Mouse (Mus musculus) gastrocnemius, postnatal 14 days (tissue): ENCODE measurements around the gene Zfp541. TPM values are rescaled to one million over a fixed set of nuclear protein-coding genes. Genes with fewer than 3 reads are reported as not detected.

Experiments used
- DNase-seq: peaks from one replicate; pipeline ENCODE4 v3.0.0; 2021; ENCODE audit warnings: mixed read lengths
- intact Hi-C: fragments of 180-260 bp; cut with DNase I; formaldehyde crosslinking; loops from one replicate; pipeline ENCODE4 v1.15.1; 2025; ENCODE audit warnings: low total_unique reads
- total RNA-seq, 2 experiments: library from RNA; stranded (reverse); gene quantifications; 2 replicates each; pipeline ENCODE4 v1.2.3; 2021

The Zfp541 gene
- total RNA-seq, 2 experiments from 2014 or later: not detected

- intact Hi-C loops: loop anchor here (5.0 kb wide), 1 partner anchor 100 kb away; no protein-coding TSS in a partner anchor
- no peak for DNase-seq
Measured at GRCm38 (mm10) chr7:16057136-16057534, 4.5 kb upstream of the Zfp541 start.

- DNase-seq: no peak
- intact Hi-C loops: no loop called here
Measured at GRCm38 (mm10) chr7:16062099-16062420, 446 bp downstream of the Zfp541 start.

- intact Hi-C loops: no loop called here
- DNase-seq: no peak
Measured at GRCm38 (mm10) chr7:16063490-16063889, 1.9 kb downstream of the Zfp541 start.

GRCm38 (mm10) chr7:16070846-16071245 lies 9.2 kb downstream of the Zfp541 start:
- no peak for DNase-seq
- intact Hi-C loops: no loop called here

GRCm38 (mm10) chr7:16071906-16072305 lies 10.3 kb downstream of the Zfp541 start:
- intact Hi-C loops: no loop called here

GRCm38 (mm10) chr7:16079947-16080346 lies 18.3 kb downstream of the Zfp541 start:
- intact Hi-C loops: no loop called here
- DNase-seq: no peak

More at GRCm38 (mm10) chr7:16071906-16072305, 10.3 kb downstream of the Zfp541 start:
- no peak for DNase-seq

- intact Hi-C loops: no loop called here
- no peak for DNase-seq
Measured at GRCm38 (mm10) chr7:16080581-16080980, 19.0 kb downstream of the Zfp541 start.

- DNase-seq: no peak
- intact Hi-C loops: no loop called here
Measured at GRCm38 (mm10) chr7:16083361-16083760, 21.7 kb downstream of the Zfp541 start.

- intact Hi-C loops: no loop called here
- DNase-seq: no peak
Measured at GRCm38 (mm10) chr7:16087587-16087986, 26.0 kb downstream of the Zfp541 start.

- no peak for DNase-seq
- intact Hi-C loops: loop anchor here (5.0 kb wide), 1 partner anchor 78 kb away; no protein-coding TSS in a partner anchor
Measured at GRCm38 (mm10) chr7:16094592-16094991, 33.0 kb downstream of the Zfp541 start.

GRCm38 (mm10) chr7:16098021-16099017 lies 36.7 kb downstream of the Zfp541 start, which contains the start of gene Napa:
TSS of gene Napa (plus strand) at chr7:16098458.
- DNase-seq: peak; percentile 98
- intact Hi-C loops: no loop called here

- no peak for DNase-seq
- intact Hi-C loops: no loop called here
Measured at GRCm38 (mm10) chr7:16099901-16100300, 38.3 kb downstream of the Zfp541 start.

- no peak for DNase-seq
- intact Hi-C loops: no loop called here
Measured at GRCm38 (mm10) chr7:16101081-16101480, 39.5 kb downstream of the Zfp541 start.

- DNase-seq: no peak
- intact Hi-C loops: no loop called here
Measured at GRCm38 (mm10) chr7:16101726-16102475, 40.3 kb downstream of the Zfp541 start.

GRCm38 (mm10) chr7:16102686-16103226 lies 41.1 kb downstream of the Zfp541 start:
- intact Hi-C loops: no loop called here
- DNase-seq: no peak

GRCm38 (mm10) chr7:16103760-16104159 lies 42.1 kb downstream of the Zfp541 start:
- peak; percentile 34 for DNase-seq
- intact Hi-C loops: no loop called here

- DNase-seq: no peak
- intact Hi-C loops: no loop called here
Measured at GRCm38 (mm10) chr7:16104611-16105388, 43.2 kb downstream of the Zfp541 start.

- DNase-seq: no peak
- intact Hi-C loops: no loop called here
Measured at GRCm38 (mm10) chr7:16108886-16109542, 47.4 kb downstream of the Zfp541 start.

- intact Hi-C loops: no loop called here
- no peak for DNase-seq
Measured at GRCm38 (mm10) chr7:16110158-16110557, 48.5 kb downstream of the Zfp541 start.
